Mouse (Mus musculus) neural tube, embryonic 15.5 days (tissue): ENCODE measurements around the gene Gm20683. TPM values are rescaled to one million over a fixed set of nuclear protein-coding genes. Genes with fewer than 3 reads are reported as not detected.

Experiments used
- ATAC-seq: fragments of 200-750 bp; cut with Nextera tagmentation; 2 replicates; pipeline ENCODE4 v1.8.0; 2017; ENCODE audit warnings: mild to moderate bottlenecking, moderate TSS enrichment, moderate library complexity; ENCODE audit not compliant: low FRiP score
- H3K27ac ChIP-seq: fragments of 300-500 bp; sonication (generic); replicated peaks from 2 replicates; pipeline ENCODE4 v1.5.1; 2015; ENCODE audit warnings: mild to moderate bottlenecking, inconsistent platforms
- H3K27me3 ChIP-seq: fragments of 300-500 bp; sonication (generic); replicated peaks from 2 replicates; pipeline ENCODE4 v1.6.1; 2015; ENCODE audit warnings: inconsistent platforms
- H3K36me3 ChIP-seq: fragments of 300-500 bp; sonication (generic); 2 replicates; pipeline ENCODE4 v1.6.1; 2015; ENCODE audit warnings: inconsistent platforms
- H3K4me1 ChIP-seq: fragments of 300-500 bp; sonication (generic); 2 replicates; pipeline ENCODE4 v1.6.1; 2015; ENCODE audit warnings: inconsistent platforms
- H3K4me2 ChIP-seq: fragments of 300-500 bp; sonication (generic); 2 replicates; pipeline ENCODE4 v1.6.1; 2015; ENCODE audit warnings: inconsistent platforms, mild to moderate bottlenecking, moderate library complexity
- H3K4me3 ChIP-seq: fragments of 300-500 bp; sonication (generic); replicated peaks from 2 replicates; pipeline ENCODE4 v1.5.1; 2015; ENCODE audit warnings: mild to moderate bottlenecking, inconsistent platforms
- H3K9ac ChIP-seq: fragments of 300-500 bp; sonication (generic); replicated peaks from 2 replicates; pipeline ENCODE4 v1.6.1; 2015; ENCODE audit warnings: mild to moderate bottlenecking, inconsistent platforms
- H3K9me3 ChIP-seq: fragments of 300-500 bp; sonication (generic); replicated peaks from 2 replicates; pipeline ENCODE4 v1.6.1; 2016; ENCODE audit warnings: inconsistent platforms
- WGBS: fragments of 180-500 bp; shearing (Covaris S2); methylation state at CpG from one replicate; pipeline ENCODE4 v1.1.7; 2015; ENCODE audit warnings: mixed read lengths; 5-methylcytosine and 5-hydroxymethylcytosine counted together
- polyA plus RNA-seq: library from polyadenylated mRNA; unstranded; fragments of >200 nt; fragmentation: Nextera tagmentation; extraction: Ambion mirVana; gene quantifications from 2 replicates; pipeline ENCODE4 v1.2.1, GENCODE M21; 2015

Gene Gm20683
- polyA plus RNA-seq, 1 experiment from 2014 or later, result 14.6 TPM

- Histone ChIP-seq H3K27me3 (no peaks in the 10 kb centered on the region), H3K36me3 (peaks cover 6% of the 10 kb centered on the region; the same call in 1 of the 2 replicates), H3K4me3 (peak overlapping the region; percentile 71), H3K27ac (peak overlapping the region; percentile 90), H3K4me1 (peaks cover 18% of the 10 kb centered on the region), H3K9ac (peak overlapping the region; percentile 92), H3K4me2 (peak overlapping the region; percentile 91), H3K9me3 (no peaks in the 10 kb centered on the region)
- ATAC-seq, result peak; percentile 25
- 14% methylated on average over 6 of the region's 6 CpGs for WGBS
These were observed 20.4 kb upstream of the Gm20683 start for GRCm38 (mm10) chr17:25861704-25862612.

- H3K9ac ChIP-seq, result peak within 1 kb of the TSS; percentile 92
- H3K4me1 ChIP-seq, result peaks cover 18% of the 10 kb centered on the region
- 3% methylated on average over 65 of the region's 65 CpGs for WGBS
- H3K27ac ChIP-seq, result peak within 1 kb of the TSS; percentile 90
- no peaks in the 10 kb centered on the region for H3K9me3 ChIP-seq
- H3K4me3 ChIP-seq, result peak within 1 kb of the TSS; percentile 71
- peak within 1 kb of the TSS; percentile 91 for H3K4me2 ChIP-seq
- H3K36me3 ChIP-seq, result peaks cover 6% of the 10 kb centered on the region; the same call in 1 of the 2 replicates
- H3K27me3 ChIP-seq, result no peaks in the 10 kb centered on the region
- ATAC-seq, result peak; percentile 95
These were observed 19.5 kb upstream of the Gm20683 start, which contains the start of gene Wdr90 for GRCm38 (mm10) chr17:25860832-25861703. Gene Wdr90 (minus strand): TSS chr17:25861501.

DNA sequence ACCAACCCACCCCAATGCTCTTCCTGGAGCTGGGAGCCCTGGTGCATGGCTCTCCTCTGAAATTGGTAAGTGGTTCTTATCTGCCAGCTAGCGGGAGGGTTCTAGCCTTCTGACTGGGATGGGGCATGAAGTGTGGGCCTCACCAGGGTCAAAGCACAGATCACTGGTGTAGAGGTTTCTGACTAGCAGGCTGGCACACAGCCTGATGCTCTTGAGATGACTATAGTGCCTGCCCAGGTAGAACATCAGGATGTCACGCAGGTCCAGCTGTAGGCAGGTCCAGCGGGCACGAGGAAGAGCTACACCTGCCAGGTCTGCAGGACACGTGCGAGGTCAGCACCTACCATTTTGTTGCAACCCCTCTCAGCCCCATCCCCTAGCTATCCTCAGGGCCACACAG lies 18.7 kb upstream of the Gm20683 start:
- no peak for ATAC-seq
- WGBS, result 94% methylated on average over 6 of the region's 6 CpGs
- Histone ChIP-seq H3K36me3 (peaks cover 6% of the 10 kb centered on the region; the same call in 1 of the 2 replicates), H3K4me1 (peaks cover 18% of the 10 kb centered on the region), H3K9ac (peak overlapping the region; percentile 92), H3K27me3 (no peaks in the 10 kb centered on the region), H3K27ac (no peak overlapping the region), H3K4me2 (peak overlapping the region; percentile 91), H3K4me3 (peak overlapping the region; percentile 71), H3K9me3 (no peaks in the 10 kb centered on the region)

GRCm38 (mm10) chr17:25844396-25844901 lies 2.9 kb upstream of the Gm20683 start, which contains the start of gene Rhot2:
Gene Rhot2 (minus strand): TSS chr17:25844851.
- Histone ChIP-seq H3K27ac (peak within 1 kb of the TSS; percentile 79), H3K9ac (peak within 1 kb of the TSS; percentile 86), H3K27me3 (no peaks in the 10 kb centered on the region), H3K36me3 (peaks cover 40% of the 10 kb centered on the region), H3K4me3 (peak within 1 kb of the TSS; percentile 81), H3K9me3 (no peaks in the 10 kb centered on the region), H3K4me1 (peaks cover 22% of the 10 kb centered on the region), H3K4me2 (peak within 1 kb of the TSS; percentile 80)
- peak; percentile 92 for ATAC-seq
- WGBS, result under 1% methylated on average over 21 of the region's 21 CpGs

- Histone ChIP-seq H3K27ac (peak overlapping the region; percentile 79), H3K9me3 (no peaks in the 10 kb centered on the region), H3K9ac (peak overlapping the region; percentile 86), H3K4me2 (peak overlapping the region; percentile 80), H3K4me1 (peaks cover 24% of the 10 kb centered on the region), H3K36me3 (peaks cover 42% of the 10 kb centered on the region), H3K4me3 (peak overlapping the region; percentile 81), H3K27me3 (no peaks in the 10 kb centered on the region)
- WGBS, result 4% methylated on average over 38 of the region's 38 CpGs
- peak; percentile 9; the same call in 1 of the 2 replicates for ATAC-seq
These were observed 2.3 kb upstream of the Gm20683 start for GRCm38 (mm10) chr17:25843636-25844395.

DNA sequence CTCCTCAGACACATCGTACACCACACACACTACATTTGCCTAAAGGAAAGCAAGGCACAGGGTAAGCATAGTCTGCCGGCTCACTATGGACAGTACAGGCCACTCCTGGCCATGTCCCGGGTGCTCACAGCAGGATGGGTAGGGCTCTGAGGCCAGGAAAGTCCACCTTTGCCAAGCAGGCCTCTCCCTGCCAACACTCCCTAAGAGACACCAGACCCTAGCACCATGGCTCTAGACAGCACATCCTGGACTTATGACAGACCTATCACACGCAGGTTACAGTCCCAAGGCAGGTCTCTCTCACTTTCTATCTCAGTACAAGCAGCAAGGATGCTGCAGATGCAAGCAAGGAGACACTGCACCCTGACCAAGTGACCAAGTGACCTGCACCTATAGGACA lies 1.6 kb upstream of the Gm20683 start:
- peak overlapping the region; percentile 80 for H3K4me2 ChIP-seq
- ATAC-seq, result no peak
- H3K4me3 ChIP-seq, result peak overlapping the region; percentile 81
- H3K9ac ChIP-seq, result peak overlapping the region; percentile 86; the same call in 1 of the 2 replicates
- H3K9me3 ChIP-seq, result no peaks in the 10 kb centered on the region
- no peak overlapping the region for H3K27ac ChIP-seq
- WGBS, result 92% methylated on average over 4 of the region's 4 CpGs
- H3K4me1 ChIP-seq, result peaks cover 29% of the 10 kb centered on the region
- peaks cover 43% of the 10 kb centered on the region for H3K36me3 ChIP-seq
- H3K27me3 ChIP-seq, result no peaks in the 10 kb centered on the region

- no peak overlapping the region for H3K9ac ChIP-seq
- peaks cover 35% of the 10 kb centered on the region for H3K4me1 ChIP-seq
- H3K27ac ChIP-seq, result no peak overlapping the region
- 74% methylated on average over 3 of the region's 3 CpGs for WGBS
- H3K9me3 ChIP-seq, result no peaks in the 10 kb centered on the region
- no peak for ATAC-seq
- H3K4me2 ChIP-seq, result no peak overlapping the region
- no peak overlapping the region for H3K4me3 ChIP-seq
- H3K27me3 ChIP-seq, result no peaks in the 10 kb centered on the region
- H3K36me3 ChIP-seq, result peaks cover 44% of the 10 kb centered on the region
These were observed 946 bp upstream of the Gm20683 start for GRCm38 (mm10) chr17:25842509-25842908.

GRCm38 (mm10) chr17:25840519-25840918 lies 1.0 kb downstream of the Gm20683 start:
- Histone ChIP-seq H3K4me1 (peaks cover 55% of the 10 kb centered on the region), H3K9me3 (no peaks in the 10 kb centered on the region), H3K27me3 (no peaks in the 10 kb centered on the region), H3K4me3 (no peak overlapping the region), H3K4me2 (no peak overlapping the region), H3K36me3 (peaks cover 48% of the 10 kb centered on the region), H3K27ac (no peak overlapping the region), H3K9ac (no peak overlapping the region)
- WGBS, result 95% methylated on average over 6 of the region's 6 CpGs
- no peak for ATAC-seq

DNA sequence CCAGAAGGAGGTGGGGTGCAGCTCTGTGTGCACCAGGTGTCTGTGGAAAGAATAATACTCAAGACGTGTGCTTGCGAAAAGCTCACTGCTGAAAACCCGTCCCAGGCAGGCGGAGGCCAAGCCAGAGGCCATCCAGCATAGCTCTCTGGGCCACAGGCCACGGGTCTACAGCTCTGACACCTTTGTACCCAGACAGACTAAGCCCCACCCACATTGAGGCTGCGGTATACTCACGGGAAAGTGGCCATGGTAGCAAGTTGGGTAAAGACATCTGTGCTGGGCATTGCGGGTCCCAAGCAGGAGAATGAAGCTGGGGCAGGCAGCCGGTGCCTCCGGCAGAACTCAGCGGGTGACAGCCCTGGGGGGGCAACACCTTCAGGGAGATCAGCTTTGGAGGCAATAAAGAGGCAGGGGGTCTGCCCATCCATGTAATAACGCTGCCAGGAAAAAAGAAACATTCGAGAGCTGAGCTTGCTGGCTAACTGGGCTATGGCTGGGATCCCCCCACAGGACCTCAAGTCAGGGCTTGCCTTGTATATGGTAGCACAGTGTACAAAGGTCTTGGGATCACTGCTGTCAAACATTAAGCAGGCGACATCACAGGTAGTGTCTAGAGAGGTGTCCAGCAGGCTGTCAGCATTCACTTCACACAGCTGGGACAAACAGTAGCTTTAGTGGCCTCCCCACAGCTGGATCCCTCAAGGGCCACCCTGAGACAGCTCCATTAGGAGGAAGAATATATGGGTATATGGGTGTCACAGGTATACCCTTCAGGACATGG lies 1.9 kb downstream of the Gm20683 start:
- 82% methylated on average over 14 of the region's 14 CpGs for WGBS
- Histone ChIP-seq H3K9ac (no peak overlapping the region), H3K9me3 (no peaks in the 10 kb centered on the region), H3K4me3 (no peak overlapping the region), H3K27me3 (no peaks in the 10 kb centered on the region), H3K4me2 (no peak overlapping the region), H3K27ac (no peak overlapping the region), H3K36me3 (peaks cover 53% of the 10 kb centered on the region), H3K4me1 (peaks cover 58% of the 10 kb centered on the region)
- ATAC-seq, result no peak

DNA sequence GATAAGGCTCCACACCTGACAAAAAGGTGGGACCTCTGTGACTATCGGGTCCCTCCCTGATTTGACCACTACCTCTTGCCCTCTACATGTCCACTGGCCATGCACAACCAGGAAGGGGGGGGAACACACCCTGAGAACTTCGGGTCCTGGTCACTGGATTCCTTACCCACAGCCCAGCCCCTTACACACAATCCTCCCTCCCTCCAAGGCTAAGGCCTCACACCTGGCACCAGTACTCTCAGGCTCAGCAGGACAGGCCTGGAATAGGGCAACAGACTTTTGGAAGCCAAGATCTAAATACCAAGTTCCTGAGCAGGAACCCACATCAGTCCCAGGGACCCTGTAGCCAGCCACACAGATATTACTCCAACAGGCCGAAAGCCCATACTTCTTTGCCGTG lies 2.7 kb downstream of the Gm20683 start:
- Histone ChIP-seq H3K27ac (no peak overlapping the region), H3K27me3 (no peaks in the 10 kb centered on the region), H3K4me1 (peaks cover 63% of the 10 kb centered on the region), H3K4me3 (no peak overlapping the region), H3K9me3 (no peaks in the 10 kb centered on the region), H3K4me2 (no peak overlapping the region), H3K9ac (no peak overlapping the region), H3K36me3 (peaks cover 53% of the 10 kb centered on the region)
- ATAC-seq, result no peak
- 90% methylated on average over 4 of the region's 4 CpGs for WGBS
